Mouse (Mus musculus) liver, embryonic 14.5 days (tissue): ENCODE results near the gene Utrn. TPM values are rescaled to one million over a fixed set of nuclear protein-coding genes. Genes with fewer than 3 reads are reported as not detected.

ENCODE experiments used
- ATAC-seq: fragments of 200-750 bp; cut with Nextera tagmentation; 2 replicates; pipeline ENCODE4 v1.8.0; 2017; ENCODE audit warnings: moderate number of reproducible peaks, mild to moderate bottlenecking, moderate library complexity; ENCODE audit not compliant: insufficient read depth
- DNase-seq, 3 experiments: peaks; one replicate each; pipeline ENCODE4 v3.0.0-alpha.2; 2012 to 2013; ENCODE audit warnings: low read depth in 3 of 3, low spot score in 3 of 3
- H3K27ac ChIP-seq: fragments of 300-500 bp; sonication (generic); 2 replicates; pipeline ENCODE4 v1.5.1; 2014; ENCODE audit warnings: moderate library complexity, mild to moderate bottlenecking, control low read depth, inconsistent platforms
- H3K27me3 ChIP-seq: fragments of 300-500 bp; sonication (generic); 2 replicates; pipeline ENCODE4 v1.6.1; 2014; ENCODE audit warnings: mild to moderate bottlenecking, low read length, moderate library complexity; ENCODE audit not compliant: control insufficient read depth, insufficient read depth
- H3K36me3 ChIP-seq: fragments of 300-500 bp; sonication (generic); replicated peaks from 2 replicates; pipeline ENCODE4 v1.6.1; 2014; ENCODE audit warnings: low read depth; ENCODE audit not compliant: control insufficient read depth, insufficient read depth
- H3K4me1 ChIP-seq, 2 experiments: fragments of 200-500 bp in 1 of 2; fragments of 300-500 bp in 1 of 2; sonication (generic) in 1 of 2; replicated peaks; 2 replicates each; pipeline ENCODE4 v1.6.1; 2012 to 2014; ENCODE audit warnings: antibody characterized with exemption in 1 of 2, inconsistent platforms in 1 of 2, low read length in 1 of 2; ENCODE audit not compliant: control insufficient read depth in 2 of 2, insufficient read depth in 2 of 2
- H3K4me2 ChIP-seq: fragments of 300-500 bp; sonication (generic); 2 replicates; pipeline ENCODE4 v1.6.1; 2014; ENCODE audit warnings: low read depth, mild to moderate bottlenecking, control low read depth, moderate library complexity
- H3K4me3 ChIP-seq, 2 experiments: fragments of 200-500 bp in 1 of 2; fragments of 300-500 bp in 1 of 2; sonication (generic) in 1 of 2; 2 replicates each; pipeline ENCODE4 v1.5.1; 2012 to 2014; ENCODE audit warnings: low read depth in 2 of 2, low read length in 2 of 2, mild to moderate bottlenecking in 2 of 2, control low read depth in 1 of 2, inconsistent platforms in 1 of 2, moderate library complexity in 1 of 2; ENCODE audit not compliant: insufficient read depth in 1 of 2
- H3K9ac ChIP-seq: fragments of 300-500 bp; sonication (generic); replicated peaks from 2 replicates; pipeline ENCODE4 v1.6.1; 2014; ENCODE audit warnings: mild to moderate bottlenecking, control low read depth, moderate library complexity
- H3K9me3 ChIP-seq: fragments of 300-500 bp; sonication (generic); 2 replicates; pipeline ENCODE4 v1.6.1; 2016; ENCODE audit warnings: low read length, mixed read lengths; ENCODE audit not compliant: control insufficient read depth
- CTCF ChIP-seq: IDR thresholded peaks from 2 replicates; pipeline ENCODE4 v1.5.1; 2016; ENCODE audit warnings: antibody characterized with exemption, low read depth, control low read depth
- EP300 ChIP-seq: IDR thresholded peaks from 2 replicates; pipeline ENCODE4 v1.6.1; 2016; ENCODE audit warnings: antibody characterized with exemption, low read depth
- WGBS: fragments of 180-500 bp; shearing (Covaris S2); extraction: QIAGEN DNeasy Blood & Tissue Kit; methylation state at CpG from one replicate; pipeline ENCODE4 v1.1.7; 2014; ENCODE audit not compliant: insufficient replicate concordance; 5-methylcytosine and 5-hydroxymethylcytosine counted together
- polyA plus RNA-seq, 2 experiments: library from polyadenylated mRNA; depleted of rRNA in 1 of 2; stranded (reverse) in 1 of 2; unstranded in 1 of 2; fragments of >200 nt; fragmentation: Nextera tagmentation in 1 of 2; extraction: Ambion mirVana in 1 of 2; gene quantifications; 2 replicates each; pipeline versions ENCODE4 v1.2.1 to v1.2.3; 2012 to 2014

Gene Utrn
- polyA plus RNA-seq, 2 experiments, result 2.7 to 4.4 TPM

GRCm38 (mm10) chr10:12824386-12824785, 44.8 kb downstream of the Utrn start:
- Histone ChIP-seq H3K9ac (no peak overlapping the region), H3K27me3 (no peaks in the 10 kb centered on the region), H3K4me2 (no peak overlapping the region), H3K4me3 (no peak overlapping the region), H3K9me3 (no peaks in the 10 kb centered on the region), H3K27ac (no peak overlapping the region), H3K4me1 (peaks cover 2 to 8% of the 10 kb centered on the region in 2 experiments; a peak in 1 of 4 replicates), H3K36me3 (no peaks in the 10 kb centered on the region)
- ATAC-seq, result no peak
- no peak for TF ChIP-seq EP300
- DNase-seq, result no peak
- WGBS, result 39% methylated on average over 4 of the region's 4 CpGs

GRCm38 (mm10) chr10:12823437-12824219, 45.5 kb downstream of the Utrn start:
- 71% methylated on average over 15 of the region's 15 CpGs for WGBS
- H3K9me3 ChIP-seq, result no peaks in the 10 kb centered on the region
- no peak overlapping the region for H3K27ac ChIP-seq
- ATAC-seq, result no peak
- H3K4me1 ChIP-seq, result peaks cover 2 to 8% of the 10 kb centered on the region in 2 experiments; a peak in 2 of 4 replicates
- no peak for TF ChIP-seq CTCF
- no peak for TF ChIP-seq EP300
- no peak for DNase-seq
- no peaks in the 10 kb centered on the region for H3K36me3 ChIP-seq
- H3K4me3 ChIP-seq, result no peak overlapping the region
- no peak overlapping the region for H3K4me2 ChIP-seq
- H3K27me3 ChIP-seq, result no peaks in the 10 kb centered on the region
- no peak overlapping the region for H3K9ac ChIP-seq

- 69% methylated on average over 13 of the region's 13 CpGs for WGBS
- DNase-seq, result no peak
- TF ChIP-seq EP300, result no peak
Observed at GRCm38 (mm10) chr10:12820978-12821735, 48.0 kb downstream of the Utrn start.

GRCm38 (mm10) chr10:12817409-12817808, 51.8 kb downstream of the Utrn start:
- no peak for TF ChIP-seq CTCF
- TF ChIP-seq EP300, result no peak
- H3K27me3 ChIP-seq, result no peaks in the 10 kb centered on the region
- H3K4me3 ChIP-seq, result no peak overlapping the region
- no peaks in the 10 kb centered on the region for H3K9me3 ChIP-seq
- no peak overlapping the region for H3K4me2 ChIP-seq
- no peak for ATAC-seq
- no peak for DNase-seq
- peaks cover 23 to 37% of the 10 kb centered on the region in 2 experiments for H3K4me1 ChIP-seq
- no peak overlapping the region for H3K9ac ChIP-seq
- 79% methylated on average over 6 of the region's 6 CpGs for whole genome bisulfite sequencing
- H3K27ac ChIP-seq, result no peak overlapping the region
- no peaks in the 10 kb centered on the region for H3K36me3 ChIP-seq

More at GRCm38 (mm10) chr10:12820978-12821735, 48.0 kb downstream of the Utrn start:
- ATAC-seq, result no peak
- Histone ChIP-seq H3K9me3 (no peaks in the 10 kb centered on the region), H3K4me3 (no peak overlapping the region), H3K27me3 (no peaks in the 10 kb centered on the region), H3K36me3 (no peaks in the 10 kb centered on the region), H3K9ac (no peak overlapping the region), H3K4me2 (no peak overlapping the region), H3K4me1 (peaks cover 0 to 12% of the 10 kb centered on the region in 2 experiments; a peak in 2 of 4 replicates), H3K27ac (no peak overlapping the region)

GRCm38 (mm10) chr10:12816530-12816929, 52.6 kb downstream of the Utrn start:
- no peaks in the 10 kb centered on the region for H3K9me3 ChIP-seq
- H3K27me3 ChIP-seq, result no peaks in the 10 kb centered on the region
- TF ChIP-seq CTCF (no peak), EP300 (no peak)
- no peak overlapping the region for H3K4me3 ChIP-seq
- H3K27ac ChIP-seq, result no peak overlapping the region
- ATAC-seq (no peak), DNase-seq (no peak)
- H3K36me3 ChIP-seq, result no peaks in the 10 kb centered on the region
- H3K4me2 ChIP-seq, result no peak overlapping the region
- peaks cover 29 to 42% of the 10 kb centered on the region in 2 experiments for H3K4me1 ChIP-seq
- WGBS, result 78% methylated on average over 6 of the region's 6 CpGs
- no peak overlapping the region for H3K9ac ChIP-seq
